Mouse (Mus musculus) c-Kit-negative CD71-positive TER-119-positive erythroid progenitor cells, embryonic 14.5 days (primary cell): ENCODE data around the gene B9d1.

ENCODE experiments used
- DNase-seq: peaks from one replicate; pipeline ENCODE4 v3.0.0-alpha.2; 2013; ENCODE audit warnings: low read depth, low spot score

Gene B9d1

DNA sequence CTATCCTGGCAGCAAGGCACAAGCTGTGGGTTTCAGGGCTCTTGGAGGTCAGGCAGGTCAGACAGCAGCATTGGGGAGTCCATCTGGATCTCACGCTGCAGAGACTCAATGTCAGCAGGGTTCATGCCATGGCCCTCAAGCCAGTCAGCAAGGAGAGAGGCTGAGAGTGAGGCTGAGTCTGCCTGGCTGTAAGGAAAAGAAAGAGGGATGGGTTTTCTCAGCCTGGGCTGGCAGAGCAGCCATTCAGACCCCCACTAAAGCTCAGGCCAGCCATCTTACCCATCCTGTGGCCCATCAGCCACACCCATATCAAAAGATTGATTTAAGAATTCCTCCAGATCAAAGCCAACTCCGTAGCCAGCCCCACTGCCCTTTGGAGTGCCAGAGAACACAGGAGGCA lies 15.9 kb upstream of the B9d1 start:
- DNase-seq, result no peak

DNA sequence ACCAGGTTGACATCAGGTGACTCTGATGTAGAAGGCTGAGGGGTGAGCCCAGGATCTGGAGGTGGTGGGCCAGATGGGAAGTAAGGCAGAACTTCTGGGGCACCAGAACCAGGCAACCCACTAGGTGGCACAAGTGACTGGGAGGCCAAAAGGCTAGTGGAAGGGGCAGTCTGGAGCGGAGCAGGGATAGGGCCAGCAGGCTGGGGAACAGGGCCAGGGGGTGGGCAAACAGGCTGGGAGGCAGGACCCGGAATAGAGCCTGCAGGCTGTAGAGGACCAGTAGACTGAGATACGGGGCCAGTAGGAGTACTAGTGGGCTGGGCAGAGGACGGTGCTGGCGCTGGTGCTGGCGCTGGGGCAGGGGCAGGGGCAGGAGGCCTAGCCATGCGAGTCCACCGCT lies 15.1 kb upstream of the B9d1 start:
- DNase-seq, result no peak

DNA sequence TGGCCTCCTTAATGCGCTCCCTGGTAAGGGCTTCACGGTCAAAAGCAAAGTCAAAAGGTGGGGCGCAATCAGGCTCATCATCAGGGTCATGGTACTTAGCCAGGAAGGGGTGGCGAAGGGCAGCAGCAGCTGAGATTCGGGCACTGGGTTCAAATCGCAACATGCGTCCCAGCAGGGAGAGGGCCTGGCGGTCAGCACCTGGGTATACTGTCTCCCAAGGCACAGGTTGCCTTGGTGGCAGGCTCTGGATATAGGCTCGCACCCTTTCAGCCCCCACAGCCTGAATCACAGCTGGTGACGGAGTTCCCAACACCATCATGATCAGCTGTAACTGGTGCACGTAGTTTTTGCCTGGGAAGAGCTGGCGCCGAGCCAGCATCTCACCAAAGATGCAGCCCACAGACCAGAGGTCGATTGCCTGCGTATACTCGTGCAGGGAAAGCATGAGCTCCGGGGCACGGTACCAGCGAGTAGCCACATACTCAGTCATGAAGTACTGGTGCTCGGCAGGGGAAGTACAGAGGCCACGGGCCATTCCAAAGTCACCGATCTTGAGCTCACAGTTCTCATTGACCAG lies 13.9 kb upstream of the B9d1 start:
- no peak for DNase-seq

DNA sequence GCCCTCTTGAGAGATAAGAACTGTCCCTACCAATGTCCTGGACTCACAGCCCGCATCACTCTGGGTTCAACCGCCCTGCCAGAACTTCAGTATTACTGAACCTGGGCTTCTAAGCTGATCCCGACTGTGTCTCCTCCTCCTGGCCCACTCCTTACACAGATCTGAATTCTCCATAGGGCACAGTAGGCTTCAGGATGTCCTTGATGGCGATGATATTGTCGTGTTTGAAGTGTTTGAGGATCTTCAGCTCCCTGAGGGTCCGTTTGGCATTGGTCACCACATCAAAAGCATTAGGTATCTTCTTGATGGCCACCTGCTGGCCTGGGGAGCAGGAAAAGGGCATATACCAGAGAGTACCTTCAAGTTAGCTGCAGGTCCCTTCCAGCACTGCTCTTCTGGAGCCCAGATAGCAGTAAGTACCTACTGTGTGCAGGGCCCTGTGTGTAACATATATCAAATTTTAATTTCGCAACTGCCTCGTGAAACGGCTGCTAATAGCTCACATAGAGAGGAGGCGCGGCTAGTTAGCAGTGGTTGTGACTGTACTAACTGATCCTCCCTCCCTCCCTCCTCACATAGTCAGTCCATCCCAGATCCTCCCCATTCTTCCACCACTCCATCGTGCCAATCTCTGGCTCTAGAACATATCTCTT lies 12.1 kb upstream of the B9d1 start:
- no peak for DNase-seq

DNA sequence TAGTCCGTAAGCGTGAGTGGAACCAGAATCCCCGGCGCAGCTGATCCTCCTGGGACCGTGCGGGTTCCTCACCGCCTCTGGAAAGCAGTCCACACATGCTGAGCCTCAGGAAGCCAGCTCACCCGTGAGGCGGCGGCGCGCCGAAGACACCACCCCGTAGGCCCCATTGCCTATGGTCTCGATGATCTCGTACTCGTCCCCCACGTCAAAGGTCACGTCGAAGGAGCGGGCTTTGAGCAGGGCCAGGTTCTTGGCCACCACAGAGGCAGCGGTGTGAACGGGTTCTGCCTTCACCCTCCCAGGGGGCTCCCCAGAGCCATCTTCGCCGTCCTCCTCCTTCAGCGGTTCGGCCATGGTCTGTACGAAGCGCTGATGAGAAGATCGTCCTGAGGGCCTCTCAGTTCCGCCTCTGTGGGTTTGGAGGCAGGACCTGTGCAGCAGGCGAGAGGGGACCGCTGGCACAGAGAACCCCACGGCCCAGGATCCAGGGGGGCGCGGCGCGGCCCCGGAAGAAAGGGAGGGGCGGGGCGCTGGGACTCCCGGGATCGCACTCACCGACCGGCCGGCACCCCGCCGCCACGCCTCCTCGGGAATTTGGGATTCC lies 11.3 kb upstream of the B9d1 start:
- no peak for DNase-seq

DNA sequence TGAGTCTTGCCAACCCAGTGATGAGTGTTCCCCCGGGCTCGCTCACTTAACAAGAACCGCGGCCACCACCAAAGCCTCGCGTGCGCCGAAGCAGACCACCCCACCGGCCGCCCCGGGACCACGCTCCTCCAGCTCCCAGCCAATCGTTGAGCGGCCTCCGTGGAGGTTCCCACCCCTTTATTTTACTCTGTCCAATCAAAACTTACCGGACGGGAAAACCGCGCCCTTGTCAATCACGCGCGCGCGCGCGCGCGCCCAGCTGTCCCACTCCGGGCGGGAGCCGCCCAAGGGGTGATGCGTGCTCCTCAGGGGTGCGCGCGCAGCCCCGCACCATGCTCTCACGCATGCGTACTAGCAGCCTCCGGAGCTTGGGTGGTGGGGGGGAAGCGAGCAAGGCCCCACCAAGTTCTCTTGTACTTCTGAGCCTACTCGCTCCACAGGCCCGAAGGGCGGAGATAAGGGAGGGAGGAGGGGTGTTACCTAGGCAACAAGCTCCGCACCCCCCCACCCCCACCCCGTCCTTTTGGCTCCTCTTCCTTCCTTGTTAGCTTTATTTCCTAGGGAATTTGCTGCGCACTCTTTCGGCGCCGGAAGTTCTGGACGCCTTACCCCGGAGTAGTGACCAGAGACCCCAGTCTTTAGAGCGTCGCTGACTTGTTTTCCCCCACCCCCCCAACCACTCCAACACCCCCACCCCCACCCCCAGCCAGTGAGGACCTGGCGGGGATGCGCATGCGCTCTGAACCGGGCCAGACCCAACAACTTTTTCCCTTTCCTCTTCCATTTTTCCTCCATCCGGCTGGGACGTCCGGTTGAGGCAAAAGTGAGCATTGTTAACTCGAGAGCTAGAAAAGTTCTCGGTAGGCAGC lies 10.6 kb upstream of the B9d1 start, which contains the start of gene Mapk7:
Gene Mapk7, minus strand, starts transcription at position 278 of the 869 bp plus-strand sequence.
- peak; percentile 92 for DNase-seq

DNA sequence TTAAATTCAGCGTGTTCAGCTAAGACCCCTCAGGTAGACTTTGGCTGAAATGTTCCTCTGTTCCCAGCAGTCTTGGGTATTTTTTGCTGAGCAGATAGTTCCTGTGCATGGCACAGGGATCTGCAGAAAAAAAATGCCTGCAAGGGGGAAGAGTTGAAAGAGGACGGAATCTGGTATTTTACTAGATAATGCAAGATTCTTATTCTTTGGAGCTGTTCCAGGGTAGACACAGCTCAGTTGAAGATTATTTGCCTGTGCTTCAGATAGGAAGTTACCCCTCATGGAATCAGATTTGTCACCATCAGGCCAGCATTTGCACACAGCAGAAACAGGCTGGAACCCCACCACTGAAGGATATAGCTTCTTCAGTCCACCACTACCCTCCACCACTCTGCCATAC lies 9.4 kb upstream of the B9d1 start:
- DNase-seq, result no peak

DNA sequence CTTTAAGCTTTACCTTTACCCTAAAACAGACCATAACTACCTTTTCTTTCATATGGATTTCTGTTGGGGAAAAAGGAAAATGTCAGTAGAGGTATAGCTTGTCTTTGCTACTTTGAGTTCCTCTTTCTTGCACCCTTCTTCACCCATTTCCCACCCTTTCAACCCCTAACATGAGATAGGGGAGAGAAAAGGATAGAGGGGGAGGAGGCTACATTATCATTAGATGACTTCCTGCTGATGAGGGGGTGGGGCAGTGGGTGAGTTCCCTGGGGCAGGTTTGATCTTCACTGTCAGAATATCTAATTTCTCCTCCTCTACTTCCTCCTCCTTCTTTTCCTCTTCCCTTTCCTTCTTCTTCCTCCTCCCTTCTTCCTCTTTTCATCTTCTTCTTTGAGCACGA lies 7.5 kb upstream of the B9d1 start:
- DNase-seq, result no peak

DNA sequence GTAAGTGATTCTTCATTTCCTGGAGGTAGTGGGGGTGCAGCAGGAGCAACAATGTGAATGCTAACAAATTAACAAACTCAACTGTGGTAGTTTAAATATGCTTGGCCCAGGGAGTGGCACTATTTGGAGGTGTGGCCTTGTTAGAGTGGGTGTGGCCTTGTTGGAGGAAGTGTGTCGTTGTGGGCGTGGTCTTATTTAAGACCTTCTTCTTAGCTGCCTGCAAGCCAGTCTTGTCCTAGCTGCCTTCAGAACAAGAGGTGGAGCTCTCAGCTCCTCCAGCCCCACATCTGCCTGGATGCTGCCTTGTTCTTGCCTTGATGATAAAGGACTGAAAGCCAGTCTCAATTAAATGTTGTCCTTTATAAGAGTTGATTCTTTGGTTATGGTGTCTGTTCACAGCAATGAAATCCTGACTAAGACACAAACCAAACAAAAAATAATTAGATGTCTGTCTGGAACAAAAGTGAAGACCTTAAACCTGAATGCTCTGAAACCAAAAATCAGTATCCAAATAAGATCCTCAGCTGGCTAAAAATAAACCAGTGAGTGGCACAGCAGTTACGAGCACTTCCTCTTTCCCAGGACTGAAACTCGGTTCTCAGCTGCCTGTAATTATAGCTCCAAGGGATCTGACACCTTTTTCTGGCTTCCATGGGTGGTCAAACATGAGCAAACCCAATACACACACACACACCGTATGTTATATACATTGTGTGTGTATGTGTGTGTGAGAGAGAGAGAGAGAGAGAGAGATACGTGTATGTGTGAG lies 6.0 kb upstream of the B9d1 start:
- DNase-seq, result no peak

DNA sequence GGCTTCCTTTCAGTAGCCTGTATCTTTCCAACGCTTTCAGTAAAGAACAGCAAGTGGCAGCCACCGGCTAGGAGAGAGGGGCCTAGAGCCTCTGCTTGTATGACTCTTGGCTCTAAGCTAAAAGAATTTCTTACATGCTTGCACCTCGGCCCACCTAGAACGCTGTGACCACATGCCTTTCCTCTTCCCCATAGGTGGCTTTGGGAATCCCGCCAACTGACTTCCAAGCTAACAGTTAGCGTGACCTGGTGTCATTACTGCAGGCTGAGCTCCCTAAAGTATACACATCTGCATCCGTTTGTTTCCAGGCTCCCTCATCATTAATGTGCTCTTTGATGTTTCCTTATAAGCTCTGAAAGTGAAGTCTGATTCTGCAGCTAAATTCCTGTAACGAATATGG lies 1.0 kb upstream of the B9d1 start:
- no peak for DNase-seq

DNA sequence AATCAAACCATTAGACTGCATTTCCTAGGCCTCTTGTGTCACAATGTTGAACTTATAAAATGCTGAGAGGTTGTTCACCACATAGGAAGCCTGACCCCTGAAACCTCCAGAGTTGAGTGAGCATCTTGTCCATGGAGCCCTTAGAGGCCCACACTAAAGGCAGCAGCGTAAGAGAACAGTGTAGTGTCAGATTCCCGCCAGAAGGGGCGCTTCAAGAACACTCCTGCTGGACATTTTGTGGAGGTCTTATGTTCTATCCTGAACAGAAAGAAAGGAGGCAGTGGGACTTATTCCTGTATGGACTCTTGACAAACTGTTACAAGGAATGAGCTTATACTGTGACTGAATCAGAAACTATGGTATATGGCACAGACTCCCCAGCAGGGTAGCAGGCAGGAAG lies 10.0 kb downstream of the B9d1 start:
- no peak for DNase-seq

DNA sequence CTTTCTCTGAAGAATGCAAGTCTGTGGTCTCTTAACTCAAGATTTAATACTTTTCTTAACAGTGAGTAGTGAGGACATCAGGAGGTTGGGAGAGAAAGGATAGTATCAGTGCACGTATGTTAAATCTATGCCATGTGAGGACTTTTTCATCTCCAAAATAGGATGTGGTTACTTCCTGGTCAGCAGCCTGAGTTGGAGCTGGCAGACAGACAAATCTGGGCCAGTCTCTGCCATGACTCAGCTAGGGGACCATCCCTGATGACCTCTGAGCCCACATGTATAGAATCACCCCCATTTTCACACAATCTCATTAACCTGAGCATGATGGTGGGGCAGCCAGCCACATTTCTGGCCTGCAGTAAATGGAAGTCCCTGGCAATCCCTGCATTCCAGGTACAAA lies 13.0 kb downstream of the B9d1 start:
- DNase-seq, result no peak

DNA sequence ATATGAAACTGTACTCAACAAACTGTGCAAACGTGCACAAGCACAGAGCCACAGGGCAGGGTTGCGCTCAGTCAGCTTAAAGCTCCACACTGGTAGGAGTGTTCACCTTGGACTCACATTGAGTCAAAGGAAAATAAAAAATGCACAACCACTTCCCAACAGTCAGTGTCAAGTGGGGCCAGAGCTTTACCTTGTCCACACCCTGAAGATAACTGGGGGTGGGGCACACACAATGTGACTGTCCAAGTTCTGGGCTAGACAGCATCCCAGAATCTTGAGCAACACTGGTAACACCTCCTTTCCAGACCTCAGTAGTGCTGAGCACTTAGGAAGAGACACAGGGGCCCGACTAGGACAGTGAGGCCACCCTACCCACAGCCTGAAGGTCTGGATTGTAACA lies 13.9 kb downstream of the B9d1 start:
- DNase-seq, result no peak

DNA sequence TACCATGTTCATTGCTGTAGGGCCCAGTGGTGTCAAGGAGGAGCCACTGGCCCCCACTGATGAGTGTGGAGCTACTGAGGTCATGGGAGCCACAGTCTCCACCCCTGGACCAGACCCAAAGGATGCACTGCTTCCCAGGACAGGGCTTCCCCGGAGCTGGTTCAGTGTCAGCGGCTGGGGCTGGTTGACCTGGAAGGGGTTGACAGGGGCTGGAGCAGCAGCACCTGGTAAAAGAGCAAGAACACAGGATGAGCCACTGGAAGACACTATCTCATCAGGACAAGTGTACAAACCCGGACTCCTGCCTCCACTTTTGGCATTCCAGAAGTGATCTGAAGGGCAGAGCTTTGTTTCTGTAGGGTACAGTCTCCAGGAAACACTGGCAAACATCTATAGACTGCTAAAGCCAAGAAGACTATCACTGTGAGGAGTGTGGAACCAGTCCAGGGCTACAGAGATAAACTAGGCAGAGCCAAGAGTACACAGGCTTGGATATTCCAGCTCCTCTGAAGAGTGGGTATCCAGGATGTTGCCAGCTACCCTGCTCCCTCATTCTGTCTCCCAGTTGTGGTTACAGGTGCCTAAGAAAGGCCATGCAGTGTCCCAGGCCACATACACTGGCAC lies 14.7 kb downstream of the B9d1 start:
- DNase-seq, result no peak

DNA sequence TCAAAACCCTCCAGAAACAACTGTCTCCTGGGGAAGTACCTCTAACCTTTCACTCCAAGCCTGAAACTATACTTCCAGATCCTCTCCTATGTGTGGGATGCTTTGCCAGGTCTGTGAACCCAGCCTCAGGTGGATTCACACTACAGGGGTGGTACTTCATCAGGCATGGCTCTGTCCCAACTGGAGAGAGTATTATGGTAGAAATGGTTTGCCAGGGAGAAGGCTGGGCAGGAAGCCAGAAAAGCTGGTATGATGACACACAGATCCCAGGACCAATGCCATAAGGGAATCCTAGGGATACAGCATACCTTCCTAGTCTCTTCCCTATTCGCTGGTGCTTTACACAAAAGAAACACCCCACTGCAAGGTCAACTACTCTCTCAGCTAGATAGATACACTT lies 21.9 kb downstream of the B9d1 start:
- DNase-seq, result no peak

DNA sequence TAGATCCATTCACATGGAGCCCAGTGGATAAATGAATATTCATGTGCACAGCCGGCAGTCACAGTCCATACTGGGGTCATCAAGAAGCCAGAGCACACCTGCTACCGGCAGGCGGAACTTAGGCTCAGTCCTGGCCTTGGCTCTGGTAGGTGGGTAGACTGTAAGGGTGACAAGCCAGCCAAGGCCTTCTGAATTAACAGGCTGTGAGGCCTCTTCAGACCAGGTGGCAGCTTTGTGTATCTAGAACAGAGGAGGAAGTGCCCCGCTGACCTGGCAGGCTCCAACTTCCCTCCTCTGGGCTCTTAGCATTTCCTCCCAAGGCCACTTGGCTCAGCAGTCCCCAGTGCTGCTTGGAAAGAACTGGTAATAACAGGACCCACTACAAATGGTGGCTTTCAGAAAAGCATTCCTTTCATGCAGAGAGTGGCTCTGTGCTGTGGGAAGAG lies 24.3 kb downstream of the B9d1 start:
- DNase-seq, result no peak

DNA sequence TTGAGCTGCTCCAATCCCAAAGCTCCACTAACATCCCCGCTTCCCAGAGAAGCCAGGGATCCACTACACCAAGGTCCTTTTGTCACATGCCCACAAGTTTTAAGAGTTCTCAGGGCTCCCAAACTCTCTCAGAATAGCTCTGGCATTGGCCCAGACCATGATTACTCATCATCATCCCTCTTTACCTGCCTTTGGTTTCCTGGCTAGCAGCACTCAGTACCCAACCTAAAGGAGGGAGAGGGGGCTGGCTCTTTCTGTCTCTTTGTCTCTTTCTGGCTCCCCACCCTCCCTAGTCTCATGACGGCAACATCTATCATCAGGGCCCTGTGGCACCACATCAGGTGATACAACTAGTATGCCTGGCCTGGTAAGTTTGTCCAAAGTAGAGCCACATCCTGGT lies 27.9 kb downstream of the B9d1 start:
- no peak for DNase-seq

DNA sequence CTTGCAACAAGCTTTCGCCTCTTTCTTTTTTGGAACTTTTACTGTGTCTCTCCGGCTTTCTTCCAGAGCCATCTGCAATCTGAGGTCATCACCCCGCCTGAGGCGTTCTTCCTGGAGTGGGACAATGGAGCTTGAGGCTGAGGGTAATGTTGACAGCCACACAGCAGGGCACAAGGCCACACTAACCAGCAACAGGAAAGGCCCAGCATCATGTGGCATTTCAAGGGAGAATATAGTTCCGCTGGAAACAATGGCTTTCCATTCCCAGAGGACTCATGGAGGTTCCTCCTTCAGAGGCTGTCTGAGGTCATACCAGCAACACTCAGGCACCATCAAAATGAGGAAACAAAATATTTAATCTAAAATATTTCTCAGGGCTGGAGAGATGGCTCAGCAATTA lies 28.6 kb downstream of the B9d1 start:
- DNase-seq, result no peak

DNA sequence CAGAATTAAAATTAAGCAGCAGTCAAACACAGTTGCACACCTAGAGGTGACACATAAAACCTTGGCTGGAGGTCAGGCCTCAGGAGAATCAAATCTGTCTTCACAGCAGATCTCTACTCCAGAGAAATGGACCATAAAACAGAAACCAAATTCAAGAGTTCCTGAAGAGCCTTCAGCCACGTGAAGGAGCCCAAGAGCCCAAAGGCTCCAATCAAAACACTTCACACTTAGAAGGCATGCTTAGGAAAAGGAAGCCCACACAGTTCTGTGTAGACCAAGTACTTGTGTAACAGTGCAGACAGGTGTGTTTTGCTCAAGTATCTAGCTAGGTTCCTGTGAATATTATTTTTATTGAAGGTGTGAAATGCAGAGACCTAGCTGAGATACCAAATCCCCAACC lies 30.6 kb downstream of the B9d1 start:
- DNase-seq, result no peak

DNA sequence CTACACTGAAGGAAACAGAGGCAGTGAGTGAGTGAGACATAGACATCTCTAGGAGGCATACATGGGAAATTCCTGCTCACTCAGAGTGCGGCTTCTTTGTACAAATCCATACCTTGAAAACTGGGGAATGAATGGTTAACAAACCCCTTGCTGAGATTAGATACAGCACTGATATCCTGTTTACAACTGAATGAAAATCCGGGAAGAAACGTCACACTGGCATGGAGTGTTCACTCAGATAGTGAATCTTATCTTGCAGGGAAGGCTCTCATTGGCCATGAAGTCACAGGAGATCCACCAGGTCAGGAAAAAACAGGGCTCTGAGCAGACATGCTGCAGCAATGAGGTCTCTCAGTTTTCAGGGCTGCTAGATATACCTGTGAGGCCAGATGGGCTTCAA lies 32.0 kb downstream of the B9d1 start:
- DNase-seq, result no peak

DNA sequence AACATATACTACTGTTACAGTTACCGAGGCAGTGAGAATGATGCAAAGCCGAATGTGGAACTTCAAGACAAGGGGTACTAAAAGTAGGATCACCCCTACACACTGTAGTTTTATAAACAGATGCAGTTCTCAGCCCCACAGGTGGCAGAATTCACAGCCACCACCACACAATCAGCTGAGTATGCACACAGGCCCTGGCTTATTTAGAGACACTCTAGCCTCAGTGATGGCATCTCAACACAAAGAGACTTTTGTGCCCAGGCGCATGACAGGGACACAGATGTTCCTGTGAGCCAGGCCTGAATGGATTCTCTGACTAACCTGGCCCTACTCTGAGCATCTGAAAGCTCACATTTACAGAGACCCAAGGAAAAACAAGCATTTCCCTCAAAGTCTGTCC lies 32.4 kb downstream of the B9d1 start:
- no peak for DNase-seq
